Mouse (Mus musculus) heart, postnatal 0 days (tissue): ENCODE results near the gene Ggcx.

Source experiments
- CTCF ChIP-seq: IDR thresholded peaks from 2 replicates; pipeline ENCODE4 v1.5.1; 2016; ENCODE audit warnings: antibody characterized with exemption, control low read depth, low read depth
- EP300 ChIP-seq: IDR thresholded peaks from 2 replicates; pipeline ENCODE4 v1.6.1; 2016; ENCODE audit warnings: antibody characterized with exemption, low read depth

- no peak for TF ChIP-seq CTCF
- no peak for TF ChIP-seq EP300
Measured at GRCm38 (mm10) chr6:72480422-72480702, 66.3 kb downstream of the Ggcx start.
